Mouse (Mus musculus) frontal cortex, postnatal 14 days (tissue): ENCODE measurements at regions not wholly inside any gene's neighbourhood (a gene's known extent, or its start where the extent isn't known, plus 50 kb on each side); places are given as distances from the start of the nearest gene placed in this dataset.
"Not testable (repeated sequence)": the region's sequence is repeated elsewhere in the genome, so short reads cannot be mapped to it uniquely, and the experiment has no call there.

Experiments used
- DNase-seq, 2 experiments: peaks; one replicate each; pipeline ENCODE4 v3.0.0; 2022; ENCODE audit warnings: low spot score in 2 of 2

DNA sequence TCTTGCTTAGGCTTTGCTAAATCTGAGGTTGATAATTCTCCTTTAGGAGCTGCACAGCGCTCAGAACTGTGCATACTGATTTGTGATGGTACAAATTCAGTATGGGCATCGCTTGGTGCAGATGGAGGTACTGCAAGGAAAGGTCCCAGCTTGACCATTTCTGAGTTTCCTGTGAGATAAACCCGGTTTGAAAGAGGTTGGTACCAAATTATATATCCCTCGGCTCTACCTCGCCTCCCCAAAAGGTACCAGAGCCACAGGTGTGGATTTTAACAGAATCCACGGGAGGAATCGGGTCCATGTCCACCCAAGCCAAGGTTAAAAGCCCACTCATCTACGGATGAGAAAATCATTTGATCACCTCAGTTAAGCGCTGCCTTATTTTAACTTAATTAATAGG is 172.5 kb upstream of the Zfp808 start:
- not testable (repeated sequence) for DNase-seq

DNA sequence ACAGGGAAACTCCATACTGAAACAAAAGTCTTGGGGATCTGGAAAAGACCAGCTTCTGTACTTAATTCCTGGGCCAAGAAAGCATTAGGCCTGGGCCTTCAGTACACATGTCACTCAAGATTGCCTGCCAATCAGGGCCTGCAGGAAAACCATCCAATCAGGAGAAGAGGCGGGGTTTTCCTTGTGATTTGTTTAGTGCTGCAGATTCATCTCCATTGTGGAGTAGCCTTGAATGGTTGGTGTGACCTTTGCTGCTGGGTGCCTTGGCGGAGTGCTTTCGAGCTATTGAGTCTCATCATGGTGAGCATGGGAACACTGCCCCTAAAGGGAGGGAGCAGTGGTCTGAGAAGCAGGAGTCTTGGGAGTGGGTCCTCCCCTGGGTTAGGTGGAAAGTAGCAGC is 150.8 kb upstream of the Zfp808 start:
- DNase-seq: not testable (repeated sequence)

- not testable (repeated sequence) for DNase-seq
These were observed 133.2 kb upstream of the Zfp808 start for GRCm38 (mm10) chr13:61996519-61996918.

DNA sequence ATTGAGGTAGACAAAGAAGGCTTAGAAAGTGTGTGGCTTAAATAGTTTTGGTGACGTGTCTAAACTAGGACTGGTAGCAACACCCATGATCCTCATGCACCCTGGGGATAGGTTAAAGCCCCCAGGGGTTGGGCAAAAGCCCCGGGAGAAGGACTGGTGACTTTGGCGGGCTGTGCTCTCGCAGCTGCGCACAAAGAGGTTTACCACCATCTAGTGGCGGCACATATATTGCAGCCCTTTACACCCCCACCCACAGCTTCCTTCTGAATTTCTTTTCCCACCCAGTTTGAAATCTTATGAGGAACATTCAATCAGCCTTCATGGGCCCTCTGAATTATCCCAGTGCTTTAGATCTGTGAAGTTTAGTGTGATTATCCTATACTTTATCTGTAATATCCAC is 130.9 kb upstream of the Zfp808 start:
- peak in 1 of 2 experiments; percentile 3 for DNase-seq

- peak in 1 of 2 experiments; percentile 10 for DNase-seq
These were observed 122.4 kb upstream of the Zfp808 start for GRCm38 (mm10) chr13:62007321-62007720.

DNA sequence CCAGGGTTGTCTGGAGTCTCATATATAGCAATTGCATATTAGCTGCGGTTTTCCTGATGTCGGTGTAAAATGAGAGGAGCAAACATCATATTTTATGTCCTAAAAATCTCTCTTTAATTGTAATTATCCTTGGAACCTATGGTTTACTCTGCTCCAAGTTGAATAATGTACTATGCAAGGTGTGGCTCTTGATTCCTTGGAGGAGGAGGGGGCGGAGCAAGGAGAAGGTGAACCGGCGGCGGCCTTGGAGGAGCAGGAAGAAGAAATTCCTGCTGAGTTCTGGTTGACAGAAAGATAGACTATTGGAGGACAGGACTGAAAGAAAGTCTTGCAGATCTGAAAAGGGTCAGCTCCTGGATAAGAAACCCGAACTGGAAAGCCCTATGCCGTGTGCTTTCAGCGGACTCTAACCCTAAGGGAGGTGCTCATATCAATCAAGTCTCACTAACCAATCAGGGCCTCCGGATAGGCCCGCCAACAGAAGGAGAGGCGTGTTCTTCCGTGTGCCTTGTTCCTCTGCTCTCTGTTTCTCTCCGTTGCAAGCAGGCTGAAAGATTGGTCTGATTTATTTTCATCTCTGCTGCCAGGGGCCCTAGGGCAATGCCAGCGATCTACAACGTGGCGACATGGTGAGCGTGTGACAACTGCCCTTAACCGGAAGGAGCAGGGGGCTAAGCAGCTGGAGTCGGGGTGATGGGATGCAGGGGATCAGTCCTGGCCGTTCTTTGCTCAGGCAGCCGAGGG is 114.1 kb upstream of the Zfp808 start:
- DNase-seq: peak; percentile 6 to 14

DNA sequence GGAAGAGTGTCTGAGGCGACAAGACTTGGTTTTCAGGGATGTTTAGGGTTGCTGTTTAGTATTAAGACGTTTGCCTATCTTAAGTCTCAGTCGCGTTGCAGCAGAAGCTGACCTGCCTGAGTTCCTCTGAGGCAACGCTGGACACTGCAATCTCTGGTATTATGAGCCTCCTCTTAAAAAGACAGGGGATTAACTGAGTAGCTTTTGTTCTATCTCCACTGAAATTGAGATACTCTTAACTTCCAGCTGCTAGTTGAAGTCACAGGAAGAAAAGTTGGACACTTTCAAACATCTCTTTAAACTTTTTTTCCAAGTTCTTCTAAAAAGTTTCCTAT is 113.6 kb upstream of the Zfp808 start:
- DNase-seq: not testable (repeated sequence)

DNA sequence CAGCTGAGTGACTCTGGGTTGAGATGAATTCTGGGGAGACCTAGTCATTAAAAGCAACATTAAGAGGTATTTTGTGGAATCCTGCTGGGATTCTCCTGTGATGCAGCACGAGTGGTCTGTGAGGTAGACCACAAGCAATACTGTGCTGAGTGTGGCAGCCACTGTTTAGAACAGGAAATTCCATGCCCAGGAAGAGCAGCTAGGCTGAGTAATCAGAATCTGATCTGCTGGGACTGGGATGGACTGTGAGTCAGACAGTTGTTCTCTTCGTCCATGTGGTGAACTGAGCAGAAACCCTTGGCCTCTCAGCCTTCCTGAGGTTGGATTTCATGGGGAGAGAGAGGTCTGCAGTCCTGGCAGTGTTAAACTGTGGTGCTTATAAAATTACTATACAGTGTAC is 92.0 kb upstream of the Zfp808 start:
- DNase-seq: not testable (repeated sequence)

GRCm38 (mm10) chr13:62077951-62078671 is 51.6 kb upstream of the Zfp808 start:
- DNase-seq: not testable (repeated sequence)

DNA sequence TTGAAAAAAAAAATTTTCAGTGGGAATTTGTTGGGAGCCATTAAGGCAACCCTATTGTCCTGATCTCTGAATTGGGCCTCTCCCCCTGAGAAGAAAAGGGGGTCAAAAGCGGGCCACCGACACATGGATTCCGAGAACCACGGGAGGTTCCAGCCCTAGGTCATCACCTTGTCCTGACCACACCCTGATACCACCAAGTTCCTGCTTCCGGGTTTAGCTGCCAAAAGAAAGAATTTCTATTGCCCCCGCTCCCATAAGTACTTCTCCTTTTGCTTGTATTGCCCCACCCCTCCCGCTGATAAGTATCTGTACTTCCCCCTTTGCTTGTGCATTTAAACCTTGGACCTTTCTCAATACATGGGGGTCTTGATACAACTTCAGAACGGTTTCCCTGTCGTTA is 50.8 kb upstream of the Zfp808 start:
- not testable (repeated sequence) for DNase-seq
